Mouse (Mus musculus): ENCODE measurements around the gene Acsf2. TPM values are rescaled to one million over a fixed set of nuclear protein-coding genes. Genes with fewer than 3 reads are reported as not detected.
A peak's percentile ranks its signal among the peaks of the same experiment; 100 is the strongest.

Gene Acsf2
- total and polyA plus RNA-seq, 3 experiments: 4.5 to 25.7 (median 7.5) TPM

DNA sequence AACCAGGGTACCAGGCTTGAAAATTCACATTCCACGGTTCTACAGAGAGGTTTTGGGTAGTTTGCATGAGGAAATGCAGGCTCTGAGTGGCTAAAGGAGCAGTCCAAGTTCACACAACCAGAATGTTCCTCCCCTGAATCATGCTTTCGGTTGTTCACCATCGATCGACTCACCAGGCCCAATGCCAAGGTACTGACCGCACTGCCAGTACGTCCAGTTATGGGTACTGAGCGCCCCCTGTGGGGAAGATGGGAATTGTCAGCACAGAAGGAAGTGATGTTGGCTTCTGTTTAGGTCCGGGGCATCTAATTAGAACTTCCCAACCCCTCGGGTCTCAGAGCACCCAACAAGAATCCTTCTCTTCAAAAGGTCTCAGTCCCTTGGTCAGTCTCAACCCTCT is 57.7 kb downstream of the Acsf2 start:
- Histone ChIP-seq H3K36me3 (replicated peaks in 1 of 2; ENCODE audit: control insufficient read depth in 1 of 2, insufficient read depth in 1 of 2, low read length in 1 of 2) (peaks cover 3 to 48% of the 10 kb centered on the region in 2 experiments), H3K4me3 (replicated peaks in 1 of 3; ENCODE audit: low read depth in 2 of 3, low read length in 2 of 3, poor library complexity in 1 of 3) (no peak overlapping the region), H3K27ac (ENCODE audit: insufficient read depth, low read depth) (no peak overlapping the region), H3K27me3 (replicated peaks) (no peaks in the 10 kb centered on the region), H3K9ac (ENCODE audit: insufficient read depth, low read depth) (no peak overlapping the region), H3K4me1 (ENCODE audit: control insufficient read depth in 1 of 2, insufficient read depth in 2 of 2) (peaks cover 2 to 21% of the 10 kb centered on the region in 2 experiments; a peak in 3 of 4 replicates), H3K9me3 (replicated peaks; ENCODE audit: low read length) (no peaks in the 10 kb centered on the region), H3K79me2 (replicated peaks; ENCODE audit: control insufficient read depth, extremely low read depth, insufficient read depth, poor library complexity, severe bottlenecking) (no peaks in the 10 kb centered on the region), H3K4me2 (ENCODE audit: insufficient read depth, low read depth, poor library complexity, severe bottlenecking) (no peak overlapping the region)
- dilution Hi-C loops (cut with MboI; ENCODE audit: extremely low pct_ligation_motif_present, extremely low pct_unique_long_range_greater_than_20kb, low sequenced_read_pairs) (no loop called here), in situ Hi-C loops (cut with MboI; ENCODE audit: low pct_ligation_motif_present, low pct_unique_long_range_greater_than_20kb, low sequenced_read_pairs) (no loop called here)
- peak; percentile 68 for DNase-seq (ENCODE audit: extremely low read depth)
- TF ChIP-seq MAX (IDR thresholded peaks at IDR 0.05; ENCODE audit: low read length): no peak
- peak; percentile 69 for TF ChIP-seq SMC3 (IDR thresholded peaks at IDR 0.05; ENCODE audit: low read depth, low read length)
- no peak for TF ChIP-seq MAFK (IDR thresholded peaks at IDR 0.05; ENCODE audit: insufficient replicate concordance, low read length)
- 0 out of 2 replicates have a peak, but pooled peaks have one; percentile 9 for TF ChIP-seq NRF1 (IDR thresholded peaks at IDR 0.05; ENCODE audit: low read depth, low read length)
- TF ChIP-seq CTCF (conservative IDR thresholded peaks at IDR 0.05 in 1 of 2, IDR thresholded peaks at IDR 0.05 in 1 of 2; ENCODE audit: low read depth in 2 of 2, low read length in 2 of 2): peak; percentile 81 to 92
- 0 out of 2 replicates have a peak, but pooled peaks have one; percentile 8 for TF ChIP-seq ZC3H11A (IDR thresholded peaks at IDR 0.05; ENCODE audit: low read depth, low read length)
- TF ChIP-seq ELF1 (IDR thresholded peaks at IDR 0.05; ENCODE audit: low read depth, low read length): peak; percentile 67
- peak; percentile 25; the same call in 1 of the 2 replicates for TF ChIP-seq IRF4 (IDR thresholded peaks at IDR 0.05; ENCODE audit: low read depth, low read length)
- no peak for TF ChIP-seq GABPA (IDR thresholded peaks at IDR 0.05; ENCODE audit: insufficient replicate concordance, low read depth, low read length)
- TF ChIP-seq MEF2A (IDR thresholded peaks at IDR 0.05; ENCODE audit: borderline replicate concordance, low read depth, low read length): no peak
- TF ChIP-seq RAD21 (IDR thresholded peaks at IDR 0.05; ENCODE audit: low read depth, low read length): peak; percentile 86
- TF ChIP-seq USF2 (conservative IDR thresholded peaks at IDR 0.05; ENCODE audit: low read depth, low read length): no peak
- no peak for TF ChIP-seq JUND (conservative IDR thresholded peaks at IDR 0.05; ENCODE audit: low read depth, low read length)
- TF ChIP-seq CHD2 (IDR thresholded peaks at IDR 0.05; ENCODE audit: low read length): no peak

DNA sequence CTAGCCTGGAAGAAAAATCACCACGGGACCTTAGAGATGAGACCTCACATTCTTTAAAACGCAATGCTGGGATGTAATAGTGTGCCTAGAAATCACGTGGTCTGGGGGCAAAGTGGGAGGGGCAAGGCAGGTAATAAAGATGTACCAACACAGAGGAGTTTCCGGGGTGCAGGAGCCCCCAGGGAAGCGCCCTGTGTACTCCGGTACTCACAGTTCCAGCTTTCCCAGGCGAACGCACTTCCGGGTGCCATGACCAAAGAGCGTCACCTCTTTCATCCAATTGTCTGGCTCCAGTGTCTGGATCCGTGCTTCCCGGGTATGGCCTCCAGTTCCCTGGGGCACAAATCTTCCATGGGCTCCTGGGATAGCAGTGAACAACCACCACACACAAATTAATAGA is 58.3 kb downstream of the Acsf2 start:
- no peak overlapping the region for H3K9ac ChIP-seq (ENCODE audit: insufficient read depth, low read depth)
- dilution Hi-C loops (cut with MboI; ENCODE audit: extremely low pct_ligation_motif_present, extremely low pct_unique_long_range_greater_than_20kb, low sequenced_read_pairs) (no loop called here), in situ Hi-C loops (cut with MboI; ENCODE audit: low pct_ligation_motif_present, low pct_unique_long_range_greater_than_20kb, low sequenced_read_pairs) (no loop called here)
- no peak overlapping the region for H3K27ac ChIP-seq (ENCODE audit: insufficient read depth, low read depth)
- DNase-seq (ENCODE audit: extremely low read depth): no peak
- peaks cover 3 to 52% of the 10 kb centered on the region in 2 experiments for H3K36me3 ChIP-seq (replicated peaks in 1 of 2; ENCODE audit: control insufficient read depth in 1 of 2, insufficient read depth in 1 of 2, low read length in 1 of 2)
- no peak overlapping the region for H3K4me2 ChIP-seq (ENCODE audit: insufficient read depth, low read depth, poor library complexity, severe bottlenecking)
- H3K79me2 ChIP-seq (replicated peaks; ENCODE audit: control insufficient read depth, extremely low read depth, insufficient read depth, poor library complexity, severe bottlenecking): no peaks in the 10 kb centered on the region
- no peak overlapping the region for H3K4me3 ChIP-seq (replicated peaks in 1 of 3; ENCODE audit: low read depth in 2 of 3, low read length in 2 of 3, poor library complexity in 1 of 3)
- no peaks in the 10 kb centered on the region for H3K27me3 ChIP-seq (replicated peaks)
- H3K9me3 ChIP-seq (replicated peaks; ENCODE audit: low read length): no peaks in the 10 kb centered on the region
- H3K4me1 ChIP-seq (ENCODE audit: control insufficient read depth in 1 of 2, insufficient read depth in 2 of 2): peaks cover 2 to 20% of the 10 kb centered on the region in 2 experiments; a peak in 3 of 4 replicates
- no peak for TF ChIP-seq CTCF (conservative IDR thresholded peaks at IDR 0.05 in 1 of 2, IDR thresholded peaks at IDR 0.05 in 1 of 2; ENCODE audit: low read depth in 2 of 2, low read length in 2 of 2)
- TF ChIP-seq ELF1 (IDR thresholded peaks at IDR 0.05; ENCODE audit: low read depth, low read length): no peak
- no peak for TF ChIP-seq POLR2A (IDR thresholded peaks at IDR 0.05; ENCODE audit: low read depth, low read length)
- no peak for TF ChIP-seq EP300 (IDR thresholded peaks at IDR 0.05; ENCODE audit: low read length)
- no peak for TF ChIP-seq ZC3H11A (IDR thresholded peaks at IDR 0.05; ENCODE audit: low read depth, low read length)
- no peak for TF ChIP-seq JUND (conservative IDR thresholded peaks at IDR 0.05; ENCODE audit: low read depth, low read length)
- TF ChIP-seq TCF12 (IDR thresholded peaks at IDR 0.05; ENCODE audit: low read depth, low read length): no peak
- TF ChIP-seq BHLHE40 (IDR thresholded peaks at IDR 0.05; ENCODE audit: low read depth, low read length): no peak
- TF ChIP-seq CHD2 (IDR thresholded peaks at IDR 0.05; ENCODE audit: low read length): no peak
- TF ChIP-seq ZKSCAN1 (IDR thresholded peaks at IDR 0.05; ENCODE audit: borderline replicate concordance, low read depth, low read length): no peak
- no peak for TF ChIP-seq PAX5 (IDR thresholded peaks at IDR 0.05; ENCODE audit: low read length)
- no peak for TF ChIP-seq IRF4 (IDR thresholded peaks at IDR 0.05; ENCODE audit: low read depth, low read length)
- no peak for TF ChIP-seq MAX (IDR thresholded peaks at IDR 0.05; ENCODE audit: low read length)
- TF ChIP-seq SIN3A (IDR thresholded peaks at IDR 0.05; ENCODE audit: low read length): no peak
